Mouse (Mus musculus) frontal cortex, adult 2 months (tissue): Measurements from ENCODE around the gene Gdf2. TPM values are rescaled to one million over a fixed set of nuclear protein-coding genes. Genes with fewer than 3 reads are reported as not detected.

Experiments
- DNase-seq, 2 experiments: peaks; one replicate each; pipeline ENCODE4 v3.0.0; 2022; ENCODE audit warnings: low spot score in 1 of 2; ENCODE audit errors: extremely low spot score in 1 of 2
- polyA plus RNA-seq: library from polyadenylated mRNA; depleted of rRNA; stranded (reverse); fragments of >200 nt; gene quantifications from 2 replicates; pipeline ENCODE4 v1.2.3, GENCODE M21; 2012; rRNA removed

Gdf2 gene
- polyA plus RNA-seq, 1 experiment = 0.04 TPM

GRCm38 (mm10) chr14:33953761-33954160, 12.9 kb downstream of the Gdf2 start, which contains the start of gene Rbp3:
Rbp3 (plus strand) TSS chr14:33954003.
- no peak for DNase-seq

- no peak for DNase-seq
Observed at GRCm38 (mm10) chr14:33956055-33956454, 15.2 kb downstream of the Gdf2 start.

GRCm38 (mm10) chr14:33958186-33958585, 17.3 kb downstream of the Gdf2 start:
- DNase-seq = peak in 1 of 2 experiments; percentile 47

DNA sequence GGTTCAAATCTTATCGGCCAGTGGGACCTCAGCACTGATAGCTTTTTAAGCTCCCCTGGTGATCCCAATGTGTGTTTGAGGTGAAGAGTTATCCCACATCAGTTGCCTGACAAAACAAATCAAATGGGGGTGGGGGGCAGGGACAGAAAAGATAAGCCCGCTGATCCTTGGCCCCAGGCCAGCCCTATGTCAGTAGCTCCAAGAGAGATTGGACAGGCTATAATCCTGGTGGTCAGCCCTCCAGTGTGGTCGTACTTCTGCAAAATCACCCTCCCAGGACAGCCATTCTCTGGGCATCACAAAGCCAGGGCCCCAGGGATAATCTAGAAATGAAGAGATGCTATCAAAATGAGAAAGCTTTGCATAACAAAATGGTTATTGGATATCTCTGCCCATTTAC, 18.0 kb downstream of the Gdf2 start:
- DNase-seq = no peak

DNA sequence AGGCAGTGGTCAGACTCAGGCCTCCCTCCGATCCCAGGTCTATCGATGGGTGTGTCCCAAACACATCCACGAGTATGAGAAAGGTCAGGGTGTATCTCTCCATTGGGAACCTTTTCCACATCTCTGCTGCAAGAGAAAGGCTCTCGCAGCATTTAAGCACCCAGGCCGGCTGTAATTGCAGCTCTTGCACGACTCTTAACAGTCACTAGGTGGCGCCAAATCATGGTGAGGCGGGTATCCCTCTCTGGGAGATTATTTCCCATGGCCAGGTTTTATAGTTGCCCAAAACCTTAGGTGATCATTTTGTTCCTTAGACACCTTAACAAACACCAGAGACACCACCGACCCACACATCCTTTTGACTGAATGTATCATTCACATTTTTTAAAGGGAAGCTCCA, 18.5 kb downstream of the Gdf2 start:
- DNase-seq = peak in 1 of 2 experiments; percentile 84

DNA sequence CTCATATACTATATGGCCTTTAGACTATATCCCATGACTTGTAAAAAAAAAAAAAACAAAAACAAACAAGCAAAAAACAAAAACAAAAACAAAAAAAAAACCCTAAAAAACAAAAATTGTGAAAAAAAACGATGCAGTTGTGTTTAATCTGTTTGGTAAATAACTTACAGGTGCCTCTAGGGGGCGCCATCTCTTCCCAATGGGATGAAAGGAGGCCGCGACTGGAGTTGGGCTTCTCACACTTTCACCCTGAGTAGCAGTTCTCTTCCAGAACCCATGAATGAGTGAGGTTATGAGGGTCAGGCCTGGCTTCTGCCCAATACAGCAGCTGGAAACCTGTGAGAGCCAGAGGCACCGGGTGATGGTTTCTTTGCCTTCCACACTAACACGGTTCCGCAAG, 24.8 kb downstream of the Gdf2 start:
- no peak for DNase-seq

DNA sequence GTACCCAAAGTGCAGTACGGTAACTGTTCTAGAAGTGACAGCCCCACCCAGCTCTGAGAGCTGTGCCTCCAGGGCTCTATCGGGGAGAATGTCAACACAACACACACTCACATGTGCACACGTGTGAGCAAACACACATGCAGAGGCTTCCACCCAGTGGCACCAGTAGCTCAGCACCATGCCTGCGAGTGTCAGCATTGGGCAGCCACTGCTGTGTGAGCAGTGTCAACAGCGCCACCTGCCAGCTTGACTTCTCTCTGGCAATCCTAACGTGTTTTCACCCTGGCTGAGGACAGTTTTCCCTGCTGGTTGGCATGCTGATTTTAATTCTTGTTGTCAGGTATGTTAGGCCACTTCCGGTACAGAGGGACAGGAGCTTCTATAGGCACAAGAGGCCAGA, 31.8 kb downstream of the Gdf2 start:
- DNase-seq = no peak

DNA sequence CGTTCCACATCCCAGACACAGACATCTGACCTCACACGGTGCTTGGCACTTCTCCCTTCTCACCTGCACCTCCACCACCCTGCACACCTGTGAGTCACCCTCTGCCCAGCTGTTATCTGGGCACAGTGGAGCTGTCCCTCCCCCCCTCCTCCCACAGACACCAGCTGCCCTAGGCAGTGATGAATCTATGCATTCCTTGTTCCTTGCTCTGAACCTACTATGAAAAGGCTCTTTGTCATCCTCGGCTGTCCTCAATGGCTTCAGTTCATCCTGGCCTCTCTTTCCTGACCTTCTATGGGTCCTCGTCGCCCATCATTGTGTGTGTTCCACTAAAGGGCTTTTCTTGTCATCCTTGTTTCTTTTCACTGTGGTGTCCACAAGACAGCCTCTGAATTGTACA, 33.9 kb downstream of the Gdf2 start:
- peak in 1 of 2 experiments; percentile 28 for DNase-seq

DNA sequence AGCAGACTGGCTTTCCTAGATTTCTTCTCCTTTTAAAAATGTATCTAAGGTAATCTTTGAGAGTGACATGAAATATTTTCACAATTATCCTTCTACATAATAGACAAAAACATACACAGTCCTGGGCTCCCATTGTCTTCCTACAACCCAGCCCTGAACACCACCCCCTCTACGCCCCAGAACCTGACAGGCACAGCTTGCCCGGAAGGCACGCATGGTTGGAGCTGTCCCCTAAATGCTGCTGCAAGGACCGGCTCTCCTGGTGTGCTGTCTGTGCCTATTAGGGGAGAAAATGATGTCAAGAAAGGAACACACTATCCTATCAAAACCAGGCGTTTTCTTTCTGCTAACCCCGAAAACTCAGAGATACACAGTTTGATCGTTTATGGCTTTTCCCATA, 36.9 kb downstream of the Gdf2 start:
- no peak for DNase-seq

GRCm38 (mm10) chr14:33978604-33979059, 37.8 kb downstream of the Gdf2 start, which contains the start of gene Zfp488:
Zfp488 (minus strand) TSS chr14:33978764.
- DNase-seq = no peak

- DNase-seq = no peak
Observed at GRCm38 (mm10) chr14:33989201-33989600, 48.4 kb downstream of the Gdf2 start.

DNA sequence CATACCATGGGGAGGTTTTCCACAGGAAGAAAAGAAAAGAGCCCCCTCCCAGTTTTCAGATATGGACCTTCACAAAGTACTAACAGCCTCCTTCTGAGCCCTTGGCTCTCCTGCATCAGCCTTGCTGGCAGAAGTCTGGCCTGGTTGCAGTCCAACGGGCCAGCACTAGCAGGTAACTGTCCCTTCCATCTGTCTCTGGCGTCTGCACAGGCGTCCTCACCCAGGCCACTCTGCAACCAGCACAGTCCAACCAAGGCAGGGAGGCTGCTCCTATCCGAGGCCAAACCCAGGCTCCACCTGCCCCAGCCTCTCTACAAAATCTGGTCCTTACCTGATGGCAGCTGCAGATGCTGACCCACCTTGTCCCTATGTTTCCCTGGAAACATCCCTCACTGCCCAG, 51.1 kb downstream of the Gdf2 start:
- no peak for DNase-seq

DNA sequence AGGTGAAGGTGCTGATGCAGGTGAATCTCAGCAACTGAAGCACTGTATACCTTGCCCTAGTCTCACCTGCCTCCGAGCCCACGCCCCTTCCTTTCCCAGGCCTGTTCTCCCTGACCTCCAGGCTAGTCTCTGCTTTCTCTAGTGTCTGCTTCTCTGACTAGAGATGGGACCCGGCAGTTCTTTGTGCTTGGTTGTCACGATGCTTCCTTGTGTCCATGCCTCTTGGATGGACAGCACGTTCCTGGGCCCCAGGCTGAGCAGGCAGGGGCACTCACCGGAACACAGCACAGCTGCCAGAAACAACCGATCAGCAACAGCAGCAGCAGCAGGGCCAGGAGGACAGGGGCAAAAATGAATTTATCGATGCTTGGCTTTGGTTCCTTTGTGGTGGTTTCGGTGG, 52.2 kb downstream of the Gdf2 start:
- no peak for DNase-seq

DNA sequence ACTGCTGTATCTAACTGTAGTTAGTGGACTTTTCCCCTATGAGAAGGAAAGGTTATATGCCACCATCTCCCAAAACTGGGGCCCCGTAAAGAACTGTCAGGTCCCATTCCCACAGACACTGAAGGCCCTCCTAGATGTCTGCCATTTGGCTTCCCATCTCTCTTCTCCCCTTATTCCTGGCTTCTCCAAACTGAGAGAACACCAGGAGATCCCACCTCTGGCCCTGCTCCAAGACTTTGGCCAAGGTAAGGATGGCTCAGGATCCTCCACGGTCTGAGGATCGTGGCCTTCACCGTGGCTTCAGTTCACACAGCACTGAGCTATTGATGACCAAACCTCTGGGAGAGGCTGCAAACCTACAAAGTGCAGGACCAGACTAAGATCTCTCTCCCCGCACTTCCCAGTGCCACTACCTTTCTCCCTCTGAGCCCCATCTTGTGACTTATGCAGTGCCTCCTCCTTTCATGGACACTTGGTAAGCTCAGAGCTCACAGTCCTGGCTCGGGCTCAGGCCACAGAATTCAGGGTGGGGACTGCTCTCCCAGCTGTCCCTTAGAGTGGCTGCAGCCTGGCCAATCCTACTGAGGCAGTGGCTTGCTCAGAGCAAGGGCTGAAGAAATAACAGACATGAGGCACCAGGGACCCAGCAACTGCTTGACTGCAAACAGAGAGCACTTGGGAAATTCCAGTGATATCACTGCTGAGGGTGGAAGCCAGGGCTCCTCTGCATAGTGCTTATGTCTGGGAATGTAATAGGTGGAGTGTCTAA, 52.9 kb downstream of the Gdf2 start:
- no peak for DNase-seq

Other genes starting within 250 kb of the Gdf2 start
- 3.6 and 3.9 TPM in 2 replicates for gene Gdf10, start 17.5 kb upstream of the Gdf2 start, polyA plus RNA-seq
- not detected in 2 replicates for gene Rbp3, start 13.0 kb downstream of the Gdf2 start, polyA plus RNA-seq
- 2.5 and 2.6 TPM in 2 replicates for gene Zfp488, start 37.7 kb downstream of the Gdf2 start, polyA plus RNA-seq
- not detected in 2 replicates for gene Gm30083, start 74.1 kb downstream of the Gdf2 start, polyA plus RNA-seq
- not detected in 2 replicates for gene Gm5460, start 75.7 kb downstream of the Gdf2 start, polyA plus RNA-seq
- not detected in 2 replicates for gene Antxrl, start 111.7 kb downstream of the Gdf2 start, polyA plus RNA-seq
- 0.32 and 0.36 TPM in 2 replicates for gene Anxa8, start 144.9 kb downstream of the Gdf2 start, polyA plus RNA-seq
- not detected in 2 replicates for gene A630023A22Rik, start 161.7 kb downstream of the Gdf2 start, polyA plus RNA-seq
- not detected in 2 replicates for gene Npy4r, start 211.4 kb downstream of the Gdf2 start, polyA plus RNA-seq